Mouse (Mus musculus) cerebellum, adult 11 months (tissue): ENCODE results near the gene Trank1.

ENCODE experiments used
- DNase-seq: peaks from one replicate; pipeline ENCODE4 v3.0.0; 2022

The Trank1 gene

DNA sequence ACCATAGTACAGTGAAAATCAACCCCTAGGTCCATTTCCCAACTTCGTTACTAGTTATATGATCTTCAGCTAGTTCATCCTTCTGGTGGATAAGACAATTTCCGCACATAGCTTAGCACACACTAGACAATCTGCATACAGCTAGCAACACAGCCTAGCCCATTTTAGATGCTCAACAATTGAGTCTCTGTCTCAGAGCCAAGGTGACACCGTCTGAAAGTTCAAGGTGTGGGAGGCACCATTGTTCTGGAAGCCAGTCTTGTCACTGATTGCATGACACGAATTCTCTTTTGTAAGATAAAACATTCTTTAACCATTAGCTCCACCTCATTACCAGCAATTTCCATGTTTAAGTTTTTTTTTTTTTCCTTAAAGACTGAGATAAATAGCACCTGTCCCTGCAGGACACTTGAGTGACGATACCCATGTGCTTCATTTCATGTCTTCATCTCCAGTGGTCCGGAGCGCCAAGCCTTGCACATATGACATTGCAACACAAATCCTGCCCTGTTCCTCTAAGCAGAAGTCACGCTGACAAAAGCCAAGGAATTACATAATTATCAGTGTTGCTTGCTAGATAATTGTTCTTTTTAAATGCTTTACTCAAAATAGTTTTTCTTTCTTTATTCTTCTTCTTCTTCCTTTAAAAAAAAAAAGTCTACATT lies 117.3 kb downstream of the Trank1 start:
- no peak for DNase-seq

DNA sequence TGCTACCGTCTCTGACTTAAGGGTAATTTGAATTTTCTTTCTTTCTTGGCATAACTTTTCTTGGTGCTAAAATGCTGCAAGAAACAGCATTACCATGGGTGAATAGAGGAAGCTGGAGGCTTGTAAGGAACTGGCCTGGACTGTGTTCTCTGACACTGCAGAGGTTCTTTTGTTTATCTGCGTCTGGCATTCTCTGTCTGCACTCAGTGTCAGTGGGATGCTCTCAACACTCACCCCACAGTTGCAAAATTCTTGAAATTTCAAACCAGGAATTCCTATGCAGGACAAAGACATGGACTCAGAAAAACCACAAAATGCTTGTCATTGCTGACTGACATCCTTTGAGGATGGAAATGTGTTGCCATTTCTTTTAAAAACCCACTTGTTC lies 117.8 kb downstream of the Trank1 start:
- no peak for DNase-seq

DNA sequence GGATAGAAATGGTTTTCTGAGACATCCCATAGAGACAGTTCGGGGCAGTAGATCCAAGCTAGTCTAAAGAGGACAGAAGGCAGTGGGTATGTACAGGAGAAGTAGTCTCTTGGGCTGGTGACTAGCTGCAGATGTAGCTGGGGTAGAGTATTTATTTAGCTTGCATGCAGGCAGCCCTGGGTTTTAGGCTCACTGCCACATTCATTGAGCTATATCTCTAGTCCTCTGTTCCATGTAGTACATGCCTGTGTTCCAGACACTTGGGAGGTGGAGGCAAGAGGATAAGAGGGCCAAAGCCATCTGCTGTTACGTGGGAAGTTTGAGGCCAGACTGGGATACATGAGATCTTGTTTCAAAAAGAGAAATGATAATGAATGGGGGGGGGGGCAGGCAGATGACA lies 123.9 kb downstream of the Trank1 start:
- no peak for DNase-seq

DNA sequence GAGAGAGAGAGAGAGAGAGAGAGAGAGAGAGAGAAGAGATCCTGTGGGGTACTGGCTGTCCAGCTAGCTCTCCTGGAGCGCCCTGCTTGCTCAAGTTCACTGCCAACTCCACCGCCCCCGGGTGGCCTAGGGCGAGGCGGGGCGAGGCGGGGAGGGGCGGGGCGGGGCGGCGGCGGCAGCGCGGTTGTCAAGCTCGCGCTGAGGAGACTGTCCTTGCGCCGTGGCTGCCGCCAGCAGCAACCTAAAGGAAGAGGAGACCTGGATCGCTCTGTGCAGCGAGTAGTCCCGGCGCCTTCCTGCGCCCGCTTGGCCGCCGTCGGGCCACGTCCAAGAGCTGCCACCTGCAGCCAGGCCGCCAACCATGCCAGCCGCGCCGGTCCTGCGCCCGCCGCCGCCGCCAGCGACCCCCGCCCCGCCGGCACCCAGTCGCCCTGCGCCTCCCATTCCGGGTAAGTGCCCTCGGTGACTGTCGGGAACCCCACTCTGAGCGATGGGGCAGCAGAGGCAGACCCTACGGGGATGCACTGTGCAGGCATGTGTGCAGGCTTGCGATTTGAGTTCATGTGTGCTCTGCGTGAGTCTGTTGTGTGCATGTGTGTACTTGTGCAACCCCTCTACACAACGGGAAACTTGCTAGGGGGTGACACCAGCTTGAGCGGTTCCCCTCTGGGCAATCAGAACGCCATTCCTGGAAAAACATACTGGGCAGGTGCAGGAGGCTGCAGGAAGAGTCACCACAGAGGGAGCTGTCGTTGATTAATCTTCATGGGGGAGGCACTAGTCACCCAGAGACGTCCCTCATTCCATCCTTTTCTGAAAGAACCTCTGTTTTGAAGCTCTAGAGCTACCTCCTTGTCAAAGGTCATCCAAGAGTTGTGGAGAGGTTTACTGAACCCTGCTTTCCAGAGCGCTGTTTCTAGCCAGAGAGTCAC lies 127.6 kb downstream of the Trank1 start, which contains the start of gene Dclk3:
Gene Dclk3, plus strand, starts transcription at position 178 of the 932 bp plus-strand sequence.
- DNase-seq = no peak

DNA sequence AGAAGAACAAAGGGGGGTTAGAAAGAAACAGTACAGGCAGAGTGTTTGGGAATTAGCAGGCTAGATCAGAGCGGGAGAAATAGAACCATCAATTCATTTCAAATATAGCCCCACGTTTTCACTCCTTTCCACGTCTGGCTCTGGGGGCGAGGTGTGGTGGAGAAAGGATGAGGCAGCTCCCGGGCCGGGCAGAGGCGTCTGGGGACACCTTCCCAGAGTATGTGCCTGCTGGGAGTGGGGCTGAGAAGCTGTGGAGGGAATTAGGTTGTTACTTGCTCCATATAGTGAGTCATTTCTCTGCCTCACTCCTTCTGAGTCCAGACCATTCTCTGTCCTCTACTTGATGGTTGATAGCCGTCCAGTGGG lies 128.3 kb downstream of the Trank1 start:
- DNase-seq = no peak

DNA sequence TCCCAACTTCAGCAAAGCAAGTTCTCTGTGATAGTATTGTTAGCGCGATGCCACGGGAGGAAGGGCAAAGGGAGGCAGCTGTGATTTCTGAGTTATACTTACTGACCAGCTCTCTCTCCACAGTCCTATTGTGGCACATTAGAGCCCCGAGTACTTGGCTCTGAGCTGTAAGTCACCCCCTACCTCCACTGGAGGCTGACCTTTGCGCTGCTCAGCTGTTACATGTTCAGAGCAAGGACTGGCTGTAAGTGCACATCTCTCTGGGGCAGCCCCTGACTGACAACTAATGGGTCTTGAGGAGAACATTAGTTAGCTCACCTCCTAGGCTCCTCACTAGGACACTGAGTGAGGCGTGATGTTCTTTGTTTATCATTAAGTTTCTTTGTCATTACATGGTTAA lies 128.9 kb downstream of the Trank1 start:
- DNase-seq = no peak

DNA sequence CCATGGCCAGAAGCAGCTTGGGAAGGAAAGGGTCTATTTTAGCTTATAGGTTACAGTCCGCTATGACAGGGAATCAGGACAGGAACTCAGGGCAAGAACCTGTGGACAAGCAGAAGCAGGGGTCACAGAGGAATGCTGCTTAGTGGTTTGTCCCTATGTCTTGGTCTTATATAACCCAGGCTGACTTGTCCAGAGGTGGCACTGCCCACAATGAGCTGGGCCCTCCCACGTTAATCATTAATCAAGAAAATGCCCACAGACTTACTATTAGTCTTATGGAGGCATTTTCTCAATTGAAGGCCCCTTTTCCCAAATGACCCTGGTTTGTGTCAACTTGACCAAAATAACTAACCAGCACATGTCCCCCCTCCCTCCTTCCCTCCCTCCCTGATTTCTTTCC lies 129.6 kb downstream of the Trank1 start:
- no peak for DNase-seq
